Mouse (Mus musculus) lung, adult 2 months (tissue): Measurements from ENCODE around the gene Kif11.

Source experiments
- CTCF ChIP-seq: fragments of 200-500 bp; IDR thresholded peaks from 2 replicates; pipeline ENCODE4 v1.5.1; 2011; ENCODE audit warnings: mild to moderate bottlenecking, low read length, control low read depth; ENCODE audit not compliant: insufficient read depth
- POLR2A ChIP-seq: fragments of 200-500 bp; IDR thresholded peaks from 2 replicates; pipeline ENCODE4 v1.6.1; 2011; ENCODE audit warnings: low read depth, mild to moderate bottlenecking, control low read depth, low read length, borderline replicate concordance; ENCODE audit errors: extremely low read depth

DNA sequence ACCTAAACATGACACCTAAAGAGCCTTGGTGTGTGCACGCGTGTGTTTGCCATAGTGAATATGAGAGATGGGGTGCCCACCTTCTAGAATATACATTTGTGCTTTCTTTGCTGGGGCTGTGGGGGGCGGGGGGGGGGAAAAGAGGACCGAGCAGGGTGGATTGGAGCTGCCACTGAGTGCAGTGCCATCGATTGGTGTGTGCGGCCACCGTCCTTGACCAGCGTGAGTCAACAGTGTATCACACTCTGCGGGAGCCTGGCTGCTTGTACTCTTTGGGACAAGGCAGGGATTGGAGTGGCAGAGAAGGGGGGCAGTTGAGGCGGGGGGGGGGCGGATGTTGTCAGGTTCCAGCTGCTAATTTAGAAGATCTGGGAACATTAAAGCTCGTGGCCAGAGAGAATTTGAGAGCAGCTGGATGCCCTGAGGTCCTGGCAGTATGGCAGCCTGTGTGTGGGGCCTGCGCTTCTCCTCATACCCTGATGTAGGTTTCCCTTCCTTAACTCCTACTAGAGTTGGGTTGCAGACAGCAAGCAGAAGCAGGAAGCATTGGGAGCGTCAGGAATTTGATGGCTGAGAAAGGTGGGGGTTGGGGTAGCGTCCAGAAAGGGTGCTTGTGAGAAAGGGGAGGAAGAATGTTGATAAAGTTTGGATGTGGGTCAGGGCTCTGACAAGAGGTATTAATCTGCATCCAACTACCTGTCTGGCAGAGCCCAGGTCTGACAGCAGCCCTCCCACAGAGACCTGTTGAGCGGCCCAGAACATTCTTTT, 64.7 kb downstream of the Kif11 start:
- TF ChIP-seq POLR2A (no peak), CTCF (no peak)
